Mouse (Mus musculus) neural tube, embryonic 15.5 days (tissue): ENCODE measurements around the gene Arid3a. TPM values are rescaled to one million over a fixed set of nuclear protein-coding genes. Genes with fewer than 3 reads are reported as not detected.

ENCODE experiments used
- ATAC-seq: fragments of 200-750 bp; cut with Nextera tagmentation; 2 replicates; pipeline ENCODE4 v1.8.0; 2017; ENCODE audit warnings: mild to moderate bottlenecking, moderate TSS enrichment, moderate library complexity; ENCODE audit not compliant: low FRiP score
- H3K27ac ChIP-seq: fragments of 300-500 bp; sonication (generic); replicated peaks from 2 replicates; pipeline ENCODE4 v1.5.1; 2015; ENCODE audit warnings: mild to moderate bottlenecking, inconsistent platforms
- H3K27me3 ChIP-seq: fragments of 300-500 bp; sonication (generic); replicated peaks from 2 replicates; pipeline ENCODE4 v1.6.1; 2015; ENCODE audit warnings: inconsistent platforms
- H3K36me3 ChIP-seq: fragments of 300-500 bp; sonication (generic); 2 replicates; pipeline ENCODE4 v1.6.1; 2015; ENCODE audit warnings: inconsistent platforms
- H3K4me1 ChIP-seq: fragments of 300-500 bp; sonication (generic); 2 replicates; pipeline ENCODE4 v1.6.1; 2015; ENCODE audit warnings: inconsistent platforms
- H3K4me2 ChIP-seq: fragments of 300-500 bp; sonication (generic); 2 replicates; pipeline ENCODE4 v1.6.1; 2015; ENCODE audit warnings: inconsistent platforms, mild to moderate bottlenecking, moderate library complexity
- H3K4me3 ChIP-seq: fragments of 300-500 bp; sonication (generic); replicated peaks from 2 replicates; pipeline ENCODE4 v1.5.1; 2015; ENCODE audit warnings: mild to moderate bottlenecking, inconsistent platforms
- H3K9ac ChIP-seq: fragments of 300-500 bp; sonication (generic); replicated peaks from 2 replicates; pipeline ENCODE4 v1.6.1; 2015; ENCODE audit warnings: mild to moderate bottlenecking, inconsistent platforms
- H3K9me3 ChIP-seq: fragments of 300-500 bp; sonication (generic); replicated peaks from 2 replicates; pipeline ENCODE4 v1.6.1; 2016; ENCODE audit warnings: inconsistent platforms
- WGBS: fragments of 180-500 bp; shearing (Covaris S2); methylation state at CpG from one replicate; pipeline ENCODE4 v1.1.7; 2015; ENCODE audit warnings: mixed read lengths; 5-methylcytosine and 5-hydroxymethylcytosine counted together
- polyA plus RNA-seq: library from polyadenylated mRNA; unstranded; fragments of >200 nt; fragmentation: Nextera tagmentation; extraction: Ambion mirVana; gene quantifications from 2 replicates; pipeline ENCODE4 v1.2.1, GENCODE M21; 2015

The Arid3a gene
- polyA plus RNA-seq, 1 experiment from 2014 or later: 2.4 TPM

- peaks cover 16% of the 10 kb centered on the region for H3K27me3 ChIP-seq
- H3K4me3 ChIP-seq: peak overlapping the region; percentile 61
- under 1% methylated on average over 19 of the region's 21 CpGs for WGBS
- H3K9me3 ChIP-seq: no peaks in the 10 kb centered on the region
- H3K27ac ChIP-seq: peak overlapping the region; percentile 98
- no peak for ATAC-seq
- H3K4me2 ChIP-seq: peak overlapping the region; percentile 96
- H3K9ac ChIP-seq: peak overlapping the region; percentile 79
- peaks cover 62% of the 10 kb centered on the region for H3K4me1 ChIP-seq
- H3K36me3 ChIP-seq: peaks cover 8% of the 10 kb centered on the region
These were observed 56.8 kb downstream of the Arid3a start for GRCm38 (mm10) chr10:79983670-79984069.

- no peaks in the 10 kb centered on the region for H3K9me3 ChIP-seq
- ATAC-seq: peak; percentile 81
- peaks cover 23% of the 10 kb centered on the region for H3K27me3 ChIP-seq
- peak within 1 kb of the TSS; percentile 61 for H3K4me3 ChIP-seq
- under 1% methylated on average over 45 of the region's 49 CpGs for WGBS
- H3K9ac ChIP-seq: peak within 1 kb of the TSS; percentile 79
- H3K4me2 ChIP-seq: peak within 1 kb of the TSS; percentile 96
- peaks cover 65% of the 10 kb centered on the region for H3K4me1 ChIP-seq
- peak within 1 kb of the TSS; percentile 98 for H3K27ac ChIP-seq
- H3K36me3 ChIP-seq: peaks cover 1% of the 10 kb centered on the region; the same call in 1 of the 2 replicates
These were observed 57.5 kb downstream of the Arid3a start, which contains the start of gene Tmem259 for GRCm38 (mm10) chr10:79984195-79984816. Gene Tmem259 (minus strand): TSS chr10:79984330.

GRCm38 (mm10) chr10:79984871-79985270 lies 58.0 kb downstream of the Arid3a start:
- H3K36me3 ChIP-seq: no peaks in the 10 kb centered on the region
- H3K27me3 ChIP-seq: peaks cover 28% of the 10 kb centered on the region
- H3K4me1 ChIP-seq: peaks cover 65% of the 10 kb centered on the region
- 0% methylated on average over 22 of the region's 22 CpGs for WGBS
- peak overlapping the region; percentile 96 for H3K4me2 ChIP-seq
- peak overlapping the region; percentile 61 for H3K4me3 ChIP-seq
- H3K9ac ChIP-seq: peak overlapping the region; percentile 79
- peak; percentile 95 for ATAC-seq
- peak overlapping the region; percentile 98 for H3K27ac ChIP-seq
- H3K9me3 ChIP-seq: no peaks in the 10 kb centered on the region

- Histone ChIP-seq H3K9me3 (no peaks in the 10 kb centered on the region), H3K9ac (peak overlapping the region; percentile 62), H3K27ac (peak overlapping the region; percentile 98), H3K4me1 (peaks cover 61% of the 10 kb centered on the region), H3K4me3 (peak overlapping the region; percentile 61), H3K36me3 (no peaks in the 10 kb centered on the region), H3K4me2 (peak overlapping the region; percentile 96), H3K27me3 (peaks cover 32% of the 10 kb centered on the region)
- WGBS: 2% methylated on average over 35 of the region's 35 CpGs
- peak; percentile 26; the same call in 1 of the 2 replicates for ATAC-seq
These were observed 58.7 kb downstream of the Arid3a start for GRCm38 (mm10) chr10:79985334-79986231.

- 46% methylated on average over 6 of the region's 6 CpGs for WGBS
- peaks cover 54% of the 10 kb centered on the region for H3K4me1 ChIP-seq
- H3K4me2 ChIP-seq: peak overlapping the region; percentile 96
- no peaks in the 10 kb centered on the region for H3K9me3 ChIP-seq
- H3K27me3 ChIP-seq: peaks cover 38% of the 10 kb centered on the region
- H3K36me3 ChIP-seq: no peaks in the 10 kb centered on the region
- peak overlapping the region; percentile 98 for H3K27ac ChIP-seq
- H3K4me3 ChIP-seq: peak overlapping the region; percentile 61
- ATAC-seq: no peak
- H3K9ac ChIP-seq: peak overlapping the region; percentile 62
These were observed 59.5 kb downstream of the Arid3a start for GRCm38 (mm10) chr10:79986232-79986878.

GRCm38 (mm10) chr10:79986963-79987362 lies 60.1 kb downstream of the Arid3a start:
- WGBS: 2% methylated on average over 11 of the region's 11 CpGs
- ATAC-seq: no peak
- peaks cover 48% of the 10 kb centered on the region for H3K4me1 ChIP-seq
- peak overlapping the region; percentile 45; the same call in 1 of the 2 replicates for H3K4me3 ChIP-seq
- H3K27me3 ChIP-seq: peaks cover 38% of the 10 kb centered on the region
- H3K9me3 ChIP-seq: no peaks in the 10 kb centered on the region
- peak overlapping the region; percentile 62 for H3K4me2 ChIP-seq
- peak overlapping the region; percentile 35; the same call in 1 of the 2 replicates for H3K27ac ChIP-seq
- 0 out of 2 replicates have a peak, but pooled peaks cover 2% of the 10 kb centered on the region for H3K36me3 ChIP-seq
- H3K9ac ChIP-seq: no peak overlapping the region; the same call in 1 of the 2 replicates

- H3K4me2 ChIP-seq: peak overlapping the region; percentile 62
- peak overlapping the region; percentile 45 for H3K4me3 ChIP-seq
- no peak for ATAC-seq
- peak overlapping the region; percentile 64 for H3K27ac ChIP-seq
- no peaks in the 10 kb centered on the region for H3K9me3 ChIP-seq
- WGBS: 13% methylated on average over 27 of the region's 27 CpGs
- peaks cover 38% of the 10 kb centered on the region for H3K27me3 ChIP-seq
- 0 out of 2 replicates have a peak, but pooled peaks cover 2% of the 10 kb centered on the region for H3K36me3 ChIP-seq
- H3K9ac ChIP-seq: peak overlapping the region; percentile 46
- peaks cover 40% of the 10 kb centered on the region for H3K4me1 ChIP-seq
These were observed 61.1 kb downstream of the Arid3a start for GRCm38 (mm10) chr10:79987771-79988505.

- Histone ChIP-seq H3K36me3 (0 out of 2 replicates have a peak, but pooled peaks cover 2% of the 10 kb centered on the region), H3K4me2 (peak within 1 kb of the TSS; percentile 62), H3K27ac (peak within 1 kb of the TSS; percentile 64), H3K9me3 (no peaks in the 10 kb centered on the region), H3K4me1 (peaks cover 33% of the 10 kb centered on the region), H3K27me3 (peaks cover 38% of the 10 kb centered on the region), H3K9ac (peak within 1 kb of the TSS; percentile 46), H3K4me3 (peak within 1 kb of the TSS; percentile 45)
- whole genome bisulfite sequencing: 1% methylated on average over 59 of the region's 59 CpGs
- ATAC-seq: no peak
These were observed 61.8 kb downstream of the Arid3a start, which contains the start of gene Cnn2 for GRCm38 (mm10) chr10:79988506-79989271. Gene Cnn2 (plus strand): TSS chr10:79988584.

- Histone ChIP-seq H3K27ac (no peak overlapping the region), H3K4me1 (peaks cover 33% of the 10 kb centered on the region), H3K9ac (no peak overlapping the region), H3K27me3 (peaks cover 38% of the 10 kb centered on the region), H3K4me3 (peak overlapping the region; percentile 45), H3K36me3 (0 out of 2 replicates have a peak, but pooled peaks cover 2% of the 10 kb centered on the region), H3K4me2 (peak overlapping the region; percentile 62), H3K9me3 (no peaks in the 10 kb centered on the region)
- WGBS: 31% methylated on average over 8 of the region's 8 CpGs
- ATAC-seq: no peak
These were observed 62.5 kb downstream of the Arid3a start for GRCm38 (mm10) chr10:79989272-79989786.

GRCm38 (mm10) chr10:79989870-79990269 lies 63.0 kb downstream of the Arid3a start:
- Histone ChIP-seq H3K4me2 (peak overlapping the region; percentile 62), H3K9me3 (no peaks in the 10 kb centered on the region), H3K4me1 (peaks cover 33% of the 10 kb centered on the region), H3K27me3 (peaks cover 38% of the 10 kb centered on the region), H3K27ac (no peak overlapping the region), H3K4me3 (peak overlapping the region; percentile 45), H3K36me3 (0 out of 2 replicates have a peak, but pooled peaks cover 2% of the 10 kb centered on the region), H3K9ac (no peak overlapping the region)
- 18% methylated on average over 15 of the region's 15 CpGs for WGBS
- ATAC-seq: no peak
